Mouse (Mus musculus) spleen, postnatal 10 days (tissue): ENCODE measurements at regions not wholly inside any gene's neighbourhood (a gene's known extent, or its start where the extent isn't known, plus 50 kb on each side); places are given as distances from the start of the nearest gene placed in this dataset.
A peak's percentile ranks its signal among the peaks of the same experiment; 100 is the strongest.

Experiments used
- DNase-seq, 2 experiments: peaks; one replicate each; pipeline ENCODE4 v3.0.0; 2021 to 2022; ENCODE audit warnings: low spot score in 2 of 2

- DNase-seq: no peak
Measured at GRCm38 (mm10) chr5:141054991-141055390, 54.6 kb upstream of the Card11 start.

- DNase-seq: peak; percentile 12 to 60
Measured at GRCm38 (mm10) chr5:141055596-141056343, 55.4 kb upstream of the Card11 start.

- DNase-seq: no peak
Measured at GRCm38 (mm10) chr5:141058141-141058540, 57.8 kb upstream of the Card11 start.

DNA sequence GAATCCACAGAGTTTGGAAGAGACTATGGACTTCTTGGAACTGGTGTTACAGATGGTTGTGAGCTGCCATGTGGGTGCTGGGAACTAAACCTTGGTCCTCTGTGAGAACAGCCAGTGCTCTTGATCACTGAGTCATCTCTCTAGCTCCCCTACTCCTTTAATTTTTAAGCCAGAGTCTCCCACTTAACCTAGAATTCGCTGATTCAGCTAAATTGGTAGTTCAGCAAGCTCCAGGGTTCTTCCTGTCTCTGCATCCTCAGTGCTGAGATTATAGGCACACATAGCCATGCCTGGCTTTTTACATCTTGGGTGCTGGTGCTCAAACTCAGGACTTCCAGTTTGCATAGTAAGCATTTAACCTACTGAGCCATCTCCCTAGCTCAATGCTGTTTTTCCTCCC, 58.5 kb upstream of the Card11 start:
- no peak for DNase-seq

DNA sequence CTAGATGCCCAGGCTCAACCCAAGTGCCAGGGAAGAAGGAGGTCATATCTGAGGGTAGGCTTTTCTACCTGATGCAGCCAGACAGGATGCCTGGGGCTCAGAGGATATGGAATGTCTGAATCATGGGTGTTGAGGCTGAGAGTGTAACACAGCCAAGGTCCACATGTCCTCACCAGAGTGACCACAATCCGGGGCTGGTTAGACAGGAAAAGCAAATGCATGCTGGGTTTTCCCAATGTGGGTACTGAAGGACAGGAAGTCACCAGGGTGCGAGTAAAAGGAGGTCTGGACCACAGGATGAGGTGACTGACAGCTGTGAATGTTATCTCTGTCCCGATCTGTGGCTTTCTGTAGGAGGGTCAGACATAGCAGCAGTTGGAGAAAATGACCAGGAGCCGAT, 61.8 kb upstream of the Card11 start:
- no peak for DNase-seq

DNA sequence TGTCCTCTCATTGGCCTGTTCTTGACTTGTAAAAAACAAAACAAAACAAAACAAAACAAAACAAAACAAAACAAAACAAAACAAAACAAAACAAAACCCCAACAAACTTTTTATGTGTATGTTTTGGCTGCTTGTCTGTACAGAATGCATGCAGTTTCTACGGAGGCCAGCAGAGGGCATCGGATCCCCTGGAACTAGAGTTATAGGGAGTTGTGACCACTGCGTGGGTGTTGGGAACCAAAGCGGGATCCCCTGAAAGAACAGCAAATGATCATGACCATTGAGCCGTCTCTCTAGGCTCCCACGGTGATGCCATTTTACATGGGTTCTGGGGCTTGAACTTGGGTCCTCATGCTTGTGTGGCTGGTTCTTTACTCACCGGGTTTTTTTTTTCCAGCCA, 67.2 kb upstream of the Card11 start:
- DNase-seq: no peak

DNA sequence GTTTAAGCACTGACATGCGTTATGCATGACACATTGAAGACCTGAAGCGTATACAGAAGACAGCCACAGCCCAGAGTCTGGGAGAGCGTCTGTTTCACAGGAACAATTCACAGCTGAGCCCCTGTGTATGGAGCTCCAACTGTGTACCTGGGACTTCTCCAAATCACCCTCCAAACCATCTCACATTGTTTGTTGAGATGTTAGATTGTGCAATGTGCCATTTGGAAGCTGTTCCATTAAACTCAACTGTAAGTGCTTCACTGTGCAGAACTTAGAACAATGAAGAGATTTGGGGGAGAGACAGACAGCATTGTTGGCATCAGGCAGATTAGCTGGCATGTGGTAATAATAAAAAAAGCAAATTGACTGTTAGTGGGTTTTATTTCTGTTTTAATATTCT, 74.1 kb upstream of the Card11 start:
- DNase-seq: no peak

- peak in 1 of 2 experiments; percentile 23 for DNase-seq
Measured at GRCm38 (mm10) chr5:141076158-141076557, 75.8 kb upstream of the Card11 start.

DNA sequence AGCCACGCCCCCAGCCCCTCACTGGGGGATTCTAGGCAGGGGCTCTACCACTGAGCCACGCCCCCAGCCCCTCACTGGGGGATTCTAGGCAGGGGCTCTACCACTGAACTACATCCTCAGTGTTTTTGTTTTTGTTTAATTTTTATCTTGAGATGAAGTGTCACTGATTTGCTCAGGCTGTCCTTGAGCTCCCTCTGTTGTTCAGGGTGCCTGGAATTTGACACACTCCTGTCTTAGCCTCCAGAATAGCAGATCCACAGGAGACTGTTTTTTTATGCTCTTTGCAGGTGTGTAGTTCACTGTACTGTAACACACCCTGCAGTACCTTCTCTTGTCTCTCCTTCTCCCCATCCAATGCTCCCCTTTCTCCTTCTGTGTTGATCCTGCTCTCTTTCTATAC, 76.6 kb upstream of the Card11 start:
- DNase-seq: peak in 1 of 2 experiments; percentile 30

DNA sequence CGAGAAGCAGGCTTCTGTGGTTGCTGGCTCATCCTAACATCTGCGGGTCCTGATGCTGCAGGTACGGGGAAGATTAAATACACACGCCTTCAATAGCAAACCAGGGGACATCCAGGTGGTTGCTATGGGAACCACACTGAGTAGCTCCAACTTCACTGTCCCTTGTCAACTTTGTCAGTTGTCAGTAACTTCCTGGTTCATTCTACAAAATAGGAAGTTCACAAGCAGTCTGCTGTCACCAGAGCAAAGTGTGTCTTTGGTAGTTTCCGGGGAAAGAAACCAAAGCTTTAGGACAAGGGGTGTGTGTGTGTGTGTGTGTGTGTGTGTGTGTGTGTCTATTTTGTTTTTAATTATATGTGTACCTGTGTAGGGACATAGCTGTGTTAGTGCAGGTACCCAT, 80.5 kb upstream of the Card11 start:
- no peak for DNase-seq

GRCm38 (mm10) chr5:141084056-141084730, 83.8 kb upstream of the Card11 start:
- DNase-seq: peak in 1 of 2 experiments; percentile 46

- peak in 1 of 2 experiments; percentile 35 for DNase-seq
Measured at GRCm38 (mm10) chr5:141084746-141085145, 84.4 kb upstream of the Card11 start.

DNA sequence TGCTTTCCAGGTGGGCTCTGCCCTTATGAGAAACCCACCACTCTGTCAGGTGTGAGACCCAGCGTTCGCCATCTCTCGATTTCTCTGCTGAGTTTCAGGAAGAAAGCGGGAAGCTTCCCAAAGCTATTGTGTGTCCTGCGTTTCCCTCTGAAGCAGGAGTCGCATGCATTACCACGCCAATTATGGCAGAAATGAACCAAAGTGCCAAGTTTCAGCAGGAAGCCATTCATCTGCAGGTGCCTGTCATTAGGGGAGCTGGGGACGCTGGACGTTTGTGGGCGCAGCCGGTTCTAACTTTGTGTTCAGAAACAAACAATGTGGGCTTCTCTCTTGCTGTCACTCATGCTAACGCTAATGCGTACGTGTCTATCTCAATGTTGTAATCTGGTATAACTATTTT, 91.3 kb upstream of the Card11 start:
- DNase-seq: no peak

DNA sequence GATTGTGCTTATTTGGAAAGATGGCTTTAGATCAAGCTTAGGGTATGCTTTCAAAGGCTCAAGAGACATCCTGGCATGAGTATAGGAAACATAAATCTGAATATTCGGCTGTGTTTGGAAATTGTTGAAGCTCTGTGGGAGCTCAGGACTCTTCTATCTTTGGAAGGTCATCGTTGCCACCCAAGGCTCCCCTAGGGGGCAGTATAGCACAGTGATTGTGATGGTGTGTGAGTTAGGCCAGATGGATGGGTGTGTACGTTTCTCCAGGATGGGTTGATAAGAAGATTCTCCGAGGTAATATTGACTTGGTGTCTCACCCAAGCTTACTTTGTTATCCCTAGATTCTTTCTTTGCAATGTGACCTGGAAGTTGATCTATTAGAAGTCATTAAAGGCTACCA, 93.3 kb upstream of the Card11 start:
- DNase-seq: peak in 1 of 2 experiments; percentile 59

DNA sequence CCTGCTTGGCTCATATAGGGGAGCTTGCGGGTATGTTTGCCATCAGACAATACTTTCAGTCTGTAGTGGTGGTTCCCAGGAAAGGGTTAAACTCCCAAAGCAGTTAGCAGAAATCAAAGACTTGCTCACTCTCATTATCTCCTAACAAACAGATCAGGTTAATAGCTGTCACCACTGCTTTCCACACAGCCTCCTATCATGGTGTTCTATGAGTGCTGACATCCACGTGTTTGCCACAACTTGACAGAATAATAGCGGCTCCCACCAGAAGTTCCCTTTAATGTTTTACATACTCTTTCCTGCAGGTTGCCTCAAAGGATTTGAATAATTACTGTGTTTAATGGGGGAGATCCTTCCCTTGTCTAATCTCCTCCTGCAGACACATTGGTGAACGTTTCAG, 97.5 kb upstream of the Card11 start:
- no peak for DNase-seq

DNA sequence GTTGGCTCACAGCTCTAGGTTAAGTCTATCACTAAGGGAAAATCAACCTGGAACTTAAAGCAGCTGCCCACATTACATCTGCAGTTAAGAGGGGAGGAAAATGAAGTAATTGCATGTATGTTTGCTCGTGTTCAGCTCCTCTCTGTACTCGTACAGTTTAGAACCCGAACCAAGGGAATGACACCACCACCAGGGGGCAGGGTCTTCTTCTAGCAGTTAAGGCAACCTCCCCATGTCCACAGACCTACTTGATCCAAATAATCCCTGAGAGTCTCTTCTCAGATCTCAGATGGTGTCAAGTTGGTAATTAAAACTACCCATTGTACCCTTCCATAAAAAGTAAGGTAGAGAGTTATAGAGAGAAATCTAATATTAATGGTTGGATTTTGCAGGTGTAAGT, 111.3 kb upstream of the Card11 start:
- peak in 1 of 2 experiments; percentile 20 for DNase-seq

- DNase-seq: no peak
Measured at GRCm38 (mm10) chr5:141115273-141115904, 115.0 kb upstream of the Card11 start.

GRCm38 (mm10) chr5:141115963-141116362, 115.6 kb upstream of the Card11 start:
- no peak for DNase-seq

DNA sequence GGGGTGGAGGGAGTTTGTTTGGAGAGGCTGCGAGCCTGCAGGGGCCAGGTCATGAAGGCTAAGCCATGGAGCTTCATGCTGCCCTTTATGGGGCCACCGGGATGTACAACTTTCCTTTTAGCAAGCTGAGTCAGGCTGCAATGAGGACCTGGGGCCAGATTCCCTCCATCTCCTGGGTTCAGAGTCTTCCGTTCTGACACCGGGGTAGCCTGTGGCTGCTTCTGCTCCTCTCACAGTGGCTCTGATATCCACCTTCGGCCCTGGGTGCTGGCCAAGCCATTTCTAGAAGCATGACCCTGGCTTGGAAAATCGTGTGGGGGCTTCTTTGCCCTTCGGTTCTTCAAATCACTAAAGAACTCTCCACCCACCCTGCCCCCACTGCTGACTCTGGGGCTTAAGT, 115.4 kb upstream of the Sdk1 start:
- DNase-seq: no peak

- DNase-seq: no peak
Measured at GRCm38 (mm10) chr5:141126536-141126935, 114.8 kb upstream of the Sdk1 start.

DNA sequence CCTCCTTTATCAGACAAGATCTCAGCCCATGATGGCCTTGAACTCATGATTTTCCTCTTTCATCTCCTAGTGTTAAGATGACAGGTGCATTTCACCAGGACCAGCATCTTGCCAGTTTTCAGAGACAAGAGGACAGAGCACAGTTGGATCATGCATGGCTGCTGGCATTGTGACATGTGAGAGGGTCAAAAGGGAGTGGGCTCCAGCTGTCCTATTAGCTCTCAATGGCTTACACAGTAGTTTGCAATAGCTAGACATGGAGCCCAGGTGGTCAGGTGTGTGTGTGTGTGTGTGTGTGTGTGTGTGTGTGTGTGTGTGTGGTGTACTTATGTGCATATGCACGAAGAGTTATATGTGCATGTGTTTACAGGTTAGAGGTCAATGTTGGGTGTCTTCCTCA, 110.3 kb upstream of the Sdk1 start:
- DNase-seq: no peak

DNA sequence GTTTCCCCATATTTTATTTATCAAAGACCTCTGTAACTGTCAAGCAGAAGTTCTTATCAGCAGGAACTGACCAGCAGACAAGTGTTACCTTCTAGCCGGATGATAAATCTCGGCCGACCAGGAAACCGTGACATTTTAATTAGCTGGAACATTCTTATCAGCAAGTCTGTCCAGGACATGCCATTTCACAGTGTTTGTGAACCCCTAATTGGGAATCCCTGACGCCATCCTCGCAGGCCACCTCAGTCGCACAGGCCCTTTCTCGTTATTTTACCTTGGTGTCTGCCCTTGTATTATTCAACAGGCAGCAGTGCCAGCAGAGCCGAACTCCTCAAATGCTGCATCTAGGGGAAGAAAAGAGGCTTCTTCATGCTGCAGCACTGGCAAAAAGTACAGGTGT, 109.4 kb upstream of the Sdk1 start:
- DNase-seq: no peak

DNA sequence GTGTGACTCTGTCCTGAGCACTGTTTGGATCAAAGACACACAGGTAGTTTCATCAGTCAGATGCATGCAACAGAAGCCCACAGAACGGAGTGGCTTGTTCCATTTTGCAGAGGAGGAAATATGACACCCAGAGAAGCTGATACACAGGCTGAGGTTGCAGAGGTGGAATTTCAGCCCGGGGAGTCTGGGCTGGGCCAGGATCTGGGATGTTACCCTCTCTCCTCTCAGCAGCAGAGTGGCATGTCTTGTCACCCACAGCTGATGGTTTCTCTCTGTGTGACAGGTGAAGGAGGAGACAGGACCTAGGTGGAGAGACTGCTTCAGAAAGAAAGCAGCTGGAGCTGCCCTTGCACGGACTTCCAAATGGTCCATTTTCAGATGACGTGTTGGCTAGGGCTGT, 105.1 kb upstream of the Sdk1 start:
- no peak for DNase-seq
